Mouse (Mus musculus) limb, embryonic 14.5 days (tissue): ENCODE measurements at regions not wholly inside any gene's neighbourhood (a gene's known extent, or its start where the extent isn't known, plus 50 kb on each side); places are given as distances from the start of the nearest gene placed in this dataset.
"Not testable (repeated sequence)": the region's sequence is repeated elsewhere in the genome, so short reads cannot be mapped to it uniquely, and the experiment has no call there.

Experiments used
- ATAC-seq: fragments of 200-750 bp; cut with Nextera tagmentation; 2 replicates; pipeline ENCODE4 v1.8.0; 2017; ENCODE audit warnings: low read depth, moderate number of reproducible peaks, moderate TSS enrichment; ENCODE audit not compliant: low FRiP score
- DNase-seq: peaks from one replicate; pipeline ENCODE4 v3.0.0-alpha.2; 2015; ENCODE audit warnings: low spot score
- H3K27ac ChIP-seq: fragments of 300-500 bp; sonication (generic); replicated peaks from 2 replicates; pipeline ENCODE4 v1.5.1; 2014; ENCODE audit warnings: low read depth, mild to moderate bottlenecking, low read length, moderate library complexity, mixed read lengths
- H3K27me3 ChIP-seq: fragments of 300-500 bp; sonication (generic); 2 replicates; pipeline ENCODE4 v1.6.1; 2014; ENCODE audit warnings: low read length, mixed read lengths; ENCODE audit not compliant: control insufficient read depth, insufficient read depth
- H3K36me3 ChIP-seq: fragments of 300-500 bp; sonication (generic); 2 replicates; pipeline ENCODE4 v1.6.1; 2014; ENCODE audit warnings: mild to moderate bottlenecking, low read length, moderate library complexity, mixed read lengths; ENCODE audit not compliant: control insufficient read depth, insufficient read depth
- H3K4me1 ChIP-seq: fragments of 300-500 bp; sonication (generic); 2 replicates; pipeline ENCODE4 v1.6.1; 2014; ENCODE audit warnings: antibody characterized with exemption, low read length, mixed read lengths; ENCODE audit not compliant: control insufficient read depth, insufficient read depth
- H3K4me2 ChIP-seq: fragments of 300-500 bp; sonication (generic); replicated peaks from 2 replicates; pipeline ENCODE4 v1.6.1; 2014; ENCODE audit warnings: low read depth, mild to moderate bottlenecking, low read length, moderate library complexity; ENCODE audit not compliant: severe bottlenecking
- H3K4me3 ChIP-seq: fragments of 300-500 bp; sonication (generic); replicated peaks from 2 replicates; pipeline ENCODE4 v1.5.1; 2014; ENCODE audit warnings: low read length
- H3K9ac ChIP-seq: fragments of 300-500 bp; sonication (generic); 2 replicates; pipeline ENCODE4 v1.6.1; 2014; ENCODE audit warnings: mild to moderate bottlenecking, low read depth, low read length, moderate library complexity; ENCODE audit not compliant: severe bottlenecking
- H3K9me3 ChIP-seq: fragments of 300-500 bp; sonication (generic); 2 replicates; pipeline ENCODE4 v1.6.1; 2016; ENCODE audit warnings: low read length; ENCODE audit not compliant: control insufficient read depth
- POLR2A ChIP-seq: fragments of 200-500 bp; IDR thresholded peaks from 2 replicates; pipeline ENCODE4 v1.8.0; 2012; ENCODE audit warnings: inconsistent platforms, mild to moderate bottlenecking, moderate library complexity, borderline replicate concordance; ENCODE audit not compliant: insufficient read depth, insufficient read length; ENCODE audit errors: extremely low read depth
- WGBS: fragments of 180-500 bp; shearing (Covaris S2); extraction: QIAGEN DNeasy Blood & Tissue Kit; methylation state at CpG from one replicate; pipeline ENCODE4 v1.1.7; 2014; 5-methylcytosine and 5-hydroxymethylcytosine counted together

DNA sequence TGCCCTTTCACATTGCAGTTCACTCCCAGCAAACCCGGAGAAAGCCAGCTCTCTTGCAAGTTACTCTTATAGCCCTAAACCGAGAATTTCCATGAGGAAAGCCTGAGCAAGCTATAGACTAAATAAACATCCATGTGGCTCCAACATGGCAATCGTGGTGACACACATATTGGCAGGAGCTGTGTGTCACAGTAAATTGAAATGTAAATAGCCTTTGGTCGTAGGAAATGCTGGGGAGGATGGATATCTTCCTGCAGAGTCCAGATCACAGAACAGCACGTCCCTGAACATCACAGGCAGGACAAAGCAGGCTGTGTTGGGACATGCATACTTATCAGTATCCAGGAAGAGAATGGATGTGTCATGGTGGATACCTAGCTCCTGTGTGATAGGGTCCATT lies 59.3 kb upstream of the Elmo1 start:
- TF ChIP-seq POLR2A = no peak
- DNase-seq = no peak

DNA sequence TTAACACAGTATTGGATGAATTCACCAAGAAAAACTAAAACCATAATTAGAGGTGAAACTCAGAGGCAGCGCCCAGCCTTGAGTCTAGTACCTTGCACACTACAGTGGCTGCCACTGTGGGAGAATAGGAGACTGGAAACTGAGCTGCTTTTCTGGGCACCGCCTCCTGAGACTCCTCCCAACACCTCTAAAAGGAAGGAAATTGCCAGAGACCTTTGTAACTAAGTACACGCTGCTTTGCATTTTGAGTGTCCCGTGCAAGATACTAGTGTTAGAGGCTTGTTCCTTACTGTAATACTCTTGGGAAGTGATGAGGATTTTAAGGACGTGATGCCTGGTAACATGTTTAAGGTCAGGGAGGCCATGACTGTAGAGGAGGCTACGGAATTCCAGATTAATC lies 63.8 kb upstream of the Elmo1 start:
- ATAC-seq = no peak

More for the DNA sequence above, 59.3 kb upstream of the Elmo1 start:
- no peaks in the 10 kb centered on the region for H3K36me3 ChIP-seq
- H3K4me2 ChIP-seq = no peak overlapping the region
- H3K4me1 ChIP-seq = no peaks in the 10 kb centered on the region
- H3K27me3 ChIP-seq = no peaks in the 10 kb centered on the region
- WGBS = 64% methylated on average over 5 of the region's 5 CpGs
- H3K27ac ChIP-seq = no peak overlapping the region
- no peaks in the 10 kb centered on the region for H3K9me3 ChIP-seq
- no peak overlapping the region for H3K4me3 ChIP-seq
- ATAC-seq = no peak
- no peak overlapping the region for H3K9ac ChIP-seq

DNA sequence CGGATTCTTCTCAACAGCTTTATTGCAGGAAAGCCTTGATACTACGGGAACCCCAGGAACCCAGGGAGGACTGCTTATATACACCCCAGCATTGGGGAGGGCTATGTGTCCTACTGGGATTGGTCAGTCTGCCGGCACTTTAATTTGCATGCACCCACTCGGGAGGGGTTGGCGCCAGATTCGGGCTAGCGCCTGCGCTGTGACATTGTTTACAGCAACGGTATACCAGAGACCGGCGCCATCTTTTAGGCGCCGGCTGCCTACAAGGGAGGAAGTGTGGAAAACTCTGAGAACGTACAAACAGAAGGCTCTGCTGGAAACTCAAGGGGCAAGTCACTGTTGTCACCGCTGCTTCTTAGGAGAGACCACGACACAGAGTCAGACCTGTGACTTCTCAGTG lies 73.9 kb upstream of the Elmo1 start:
- not testable (repeated sequence) for H3K9me3 ChIP-seq, H3K4me2 ChIP-seq, ATAC-seq, H3K36me3 ChIP-seq, H3K4me1 ChIP-seq, H3K9ac ChIP-seq, H3K27ac ChIP-seq, DNase-seq, H3K4me3 ChIP-seq, H3K27me3 ChIP-seq
- WGBS = 92% methylated on average over 16 of the region's 16 CpGs

More for the DNA sequence above, 63.8 kb upstream of the Elmo1 start:
- WGBS = 76% methylated on average over 6 of the region's 6 CpGs
- no peak for DNase-seq
- TF ChIP-seq POLR2A = no peak
- Histone ChIP-seq H3K4me3 (no peak overlapping the region), H3K4me2 (no peak overlapping the region), H3K4me1 (no peaks in the 10 kb centered on the region), H3K27me3 (no peaks in the 10 kb centered on the region), H3K36me3 (no peaks in the 10 kb centered on the region), H3K9ac (no peak overlapping the region), H3K27ac (no peak overlapping the region), H3K9me3 (no peaks in the 10 kb centered on the region)

DNA sequence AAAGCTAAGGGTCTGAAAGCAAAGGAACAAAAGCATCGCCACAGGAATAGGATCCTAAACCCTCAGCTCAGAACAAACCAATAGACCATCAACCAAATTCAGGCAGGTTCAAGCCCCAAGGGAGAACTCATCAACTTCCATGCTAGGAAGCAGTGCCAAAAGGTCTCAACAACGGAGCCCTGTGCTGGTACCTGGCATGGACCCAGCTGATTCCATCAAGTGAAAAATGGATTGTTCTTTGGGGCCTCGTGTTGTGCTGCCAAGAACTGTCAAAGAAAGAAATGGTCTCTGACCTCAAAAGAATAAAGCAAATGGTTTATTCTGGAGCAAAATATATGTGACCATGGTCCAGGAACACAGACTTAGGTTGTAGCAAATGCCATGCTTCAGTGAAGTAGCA lies 77.8 kb upstream of the Elmo1 start:
- H3K9ac ChIP-seq = no peak overlapping the region
- H3K4me1 ChIP-seq = no peaks in the 10 kb centered on the region
- no peaks in the 10 kb centered on the region for H3K9me3 ChIP-seq
- WGBS = 63% methylated on average over 3 of the region's 3 CpGs
- no peak overlapping the region for H3K4me2 ChIP-seq
- no peaks in the 10 kb centered on the region for H3K36me3 ChIP-seq
- H3K27me3 ChIP-seq = no peaks in the 10 kb centered on the region
- TF ChIP-seq POLR2A = no peak
- no peak overlapping the region for H3K4me3 ChIP-seq
- ATAC-seq (no peak), DNase-seq (no peak)
- H3K27ac ChIP-seq = no peak overlapping the region

DNA sequence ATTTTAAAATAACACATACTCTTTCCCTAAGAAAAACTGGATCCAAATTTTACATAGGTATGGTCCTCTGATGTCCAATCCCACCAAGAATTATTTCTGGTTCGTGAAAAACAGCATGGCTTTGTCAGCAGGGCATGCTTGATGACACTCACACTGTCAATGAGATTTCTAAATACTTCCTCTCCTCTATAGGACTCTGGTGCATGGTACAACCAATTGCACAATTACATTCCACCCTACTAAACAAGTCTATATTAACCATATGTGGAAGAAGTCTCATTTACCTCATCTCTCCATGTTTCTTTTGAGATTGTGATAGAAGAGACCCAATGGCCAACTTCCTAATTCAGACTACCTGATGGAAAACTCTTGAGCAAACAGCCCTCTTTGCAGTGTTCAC lies 81.2 kb upstream of the Elmo1 start:
- ATAC-seq (no peak), DNase-seq (no peak)
- no peak overlapping the region for H3K4me3 ChIP-seq
- TF ChIP-seq POLR2A = no peak
- no peaks in the 10 kb centered on the region for H3K36me3 ChIP-seq
- H3K27me3 ChIP-seq = no peaks in the 10 kb centered on the region
- no peak overlapping the region for H3K27ac ChIP-seq
- 68% methylated on average over 1 of the region's 1 CpGs for WGBS
- H3K4me2 ChIP-seq = no peak overlapping the region
- no peaks in the 10 kb centered on the region for H3K9me3 ChIP-seq
- H3K4me1 ChIP-seq = no peaks in the 10 kb centered on the region
- no peak overlapping the region for H3K9ac ChIP-seq

DNA sequence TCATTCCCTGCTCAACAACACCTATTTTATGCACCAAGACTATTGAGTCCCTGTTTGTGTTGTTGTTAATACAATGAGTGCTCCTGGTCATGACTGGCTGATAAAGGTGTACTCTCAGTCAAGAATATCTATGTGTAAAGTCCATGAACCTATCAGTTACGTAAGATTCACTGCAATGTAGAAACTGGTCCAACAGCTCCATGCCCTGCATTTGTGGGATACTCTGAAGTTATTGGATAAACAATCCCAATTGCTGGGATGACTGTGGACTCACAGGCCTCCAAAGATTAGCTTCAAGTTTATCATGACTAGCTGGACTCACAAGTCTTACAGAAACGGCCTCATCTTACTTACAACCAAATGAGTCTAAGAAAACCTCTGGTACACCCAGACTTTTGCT lies 82.8 kb upstream of the Elmo1 start:
- no peak for TF ChIP-seq POLR2A
- Histone ChIP-seq H3K9ac (no peak overlapping the region), H3K36me3 (no peaks in the 10 kb centered on the region), H3K4me2 (no peak overlapping the region), H3K4me1 (no peaks in the 10 kb centered on the region), H3K27me3 (no peaks in the 10 kb centered on the region), H3K4me3 (no peak overlapping the region), H3K9me3 (no peaks in the 10 kb centered on the region), H3K27ac (no peak overlapping the region)
- 89% methylated on average over 2 of the region's 2 CpGs for WGBS
- DNase-seq = no peak
- ATAC-seq = no peak
